Mouse (Mus musculus): ENCODE data around the gene Zfp286.

Gene Zfp286

DNA sequence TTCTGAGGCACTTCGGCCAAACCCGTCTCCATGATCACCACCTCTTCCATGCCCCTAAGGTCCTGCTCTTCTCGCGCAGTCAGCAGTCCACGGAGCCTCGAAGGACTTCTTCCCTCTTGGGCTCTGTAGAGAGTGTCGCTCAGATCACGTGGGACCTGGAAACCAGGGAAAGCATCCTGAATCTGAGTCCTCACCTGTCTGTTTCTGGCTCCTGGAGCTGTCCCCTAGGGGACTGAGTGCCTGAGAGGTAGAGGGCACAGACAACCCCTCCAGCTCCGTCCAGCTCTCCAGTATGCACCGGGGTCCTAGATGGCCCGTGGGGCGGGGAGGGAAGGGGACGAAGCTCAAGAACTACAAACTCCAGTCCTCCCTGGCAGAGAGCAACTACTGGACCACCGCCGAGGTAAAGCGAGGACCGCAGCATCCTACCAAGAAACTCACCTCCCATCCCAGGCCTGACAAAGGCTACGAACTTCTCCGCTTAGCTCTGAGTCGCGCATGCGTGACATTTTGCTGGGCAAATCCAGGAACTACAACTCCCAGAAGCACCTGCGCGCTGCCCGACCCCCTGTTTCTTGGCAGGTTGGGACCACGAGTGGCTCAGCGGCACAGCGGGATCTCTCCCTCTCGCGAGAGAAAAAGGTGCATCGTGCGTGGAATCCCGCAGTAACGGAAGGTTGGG, at the start of gene Zfp286:
Gene Zfp286 (minus strand): TSS at position 528 of the 682 bp plus-strand sequence.
- in situ Hi-C loops (cut with MboI, MseI), result no loop called here

DNA sequence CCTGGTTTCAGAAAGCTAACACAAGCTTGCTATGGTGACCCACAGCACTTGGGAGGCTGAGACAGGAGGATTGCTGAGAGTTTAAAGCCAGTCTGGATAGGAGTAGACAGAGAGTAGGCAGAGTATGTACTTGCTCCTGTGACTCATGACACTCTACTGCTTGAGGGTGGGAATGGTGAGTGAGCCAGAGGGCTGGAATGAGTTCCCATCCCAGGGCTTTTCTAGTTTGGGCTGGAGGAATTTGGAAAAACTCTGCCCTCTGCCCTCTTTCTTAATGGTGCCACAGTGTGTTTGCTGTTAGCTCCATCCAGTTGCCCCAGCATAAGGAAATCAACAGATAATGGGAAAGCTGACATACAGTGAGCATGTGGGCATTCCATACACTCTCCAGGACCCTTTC, 42.6 kb upstream of the Zfp286 start:
- in situ Hi-C loops (cut with MboI, MseI), result no loop called here

DNA sequence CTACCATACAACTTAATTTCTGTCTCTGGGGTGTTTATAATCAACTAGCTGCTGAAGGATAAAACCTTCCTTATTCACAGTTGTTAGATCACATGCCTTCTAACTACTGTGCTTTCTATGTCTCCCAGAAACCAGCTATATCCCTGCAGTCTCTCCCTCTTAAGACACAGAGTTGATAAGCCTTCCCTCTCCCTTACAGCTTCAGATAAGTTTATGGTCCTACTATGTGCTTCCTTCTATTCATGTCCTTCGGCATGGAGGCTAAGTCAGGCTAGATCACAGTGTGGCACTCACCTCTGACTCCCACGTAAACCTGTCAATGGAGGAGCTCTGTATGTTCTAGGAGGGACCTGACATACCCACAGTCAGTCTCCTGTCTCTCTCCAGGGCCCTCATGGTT, 41.1 kb upstream of the Zfp286 start:
- in situ Hi-C loops (cut with MboI, MseI), result no loop called here

DNA sequence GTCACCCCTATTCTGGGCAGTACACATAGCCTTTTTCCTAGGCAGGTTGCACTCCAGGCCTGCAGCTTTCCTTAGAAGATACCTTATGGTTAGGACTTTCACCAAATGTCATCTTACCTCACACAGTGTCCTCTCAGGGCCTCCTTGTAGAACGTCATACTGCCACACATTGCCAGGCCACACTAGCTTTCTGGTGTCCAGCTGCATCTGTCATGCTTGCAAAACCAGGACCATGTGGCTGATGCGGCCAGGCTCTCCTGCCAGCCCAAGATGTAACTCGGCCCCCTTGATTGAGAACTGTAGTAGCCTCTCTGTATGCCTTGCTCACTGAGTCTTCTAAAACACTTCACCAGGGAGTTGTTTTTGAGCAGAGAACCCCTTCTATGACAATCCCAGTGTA, 38.6 kb upstream of the Zfp286 start:
- in situ Hi-C loops (cut with MboI, MseI), result no loop called here

DNA sequence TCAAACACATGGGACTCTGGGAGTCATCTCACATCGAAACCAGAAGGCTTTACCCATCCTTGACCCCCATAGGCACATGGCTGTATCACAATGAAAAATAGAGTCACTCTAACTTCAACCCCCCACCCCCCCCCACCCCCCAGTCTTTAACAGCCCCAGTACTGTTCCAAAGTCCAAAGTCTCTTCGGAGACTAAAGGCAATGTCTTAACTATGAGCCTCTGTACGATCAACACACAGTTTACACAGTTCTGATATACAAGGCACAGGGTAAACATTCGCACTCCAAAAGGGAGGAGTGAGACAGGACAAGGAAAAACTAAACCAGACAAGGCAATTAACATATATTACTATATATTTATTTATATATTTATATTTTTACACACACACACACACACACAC, 37.9 kb upstream of the Zfp286 start:
- in situ Hi-C loops (cut with MboI, MseI), result no loop called here

DNA sequence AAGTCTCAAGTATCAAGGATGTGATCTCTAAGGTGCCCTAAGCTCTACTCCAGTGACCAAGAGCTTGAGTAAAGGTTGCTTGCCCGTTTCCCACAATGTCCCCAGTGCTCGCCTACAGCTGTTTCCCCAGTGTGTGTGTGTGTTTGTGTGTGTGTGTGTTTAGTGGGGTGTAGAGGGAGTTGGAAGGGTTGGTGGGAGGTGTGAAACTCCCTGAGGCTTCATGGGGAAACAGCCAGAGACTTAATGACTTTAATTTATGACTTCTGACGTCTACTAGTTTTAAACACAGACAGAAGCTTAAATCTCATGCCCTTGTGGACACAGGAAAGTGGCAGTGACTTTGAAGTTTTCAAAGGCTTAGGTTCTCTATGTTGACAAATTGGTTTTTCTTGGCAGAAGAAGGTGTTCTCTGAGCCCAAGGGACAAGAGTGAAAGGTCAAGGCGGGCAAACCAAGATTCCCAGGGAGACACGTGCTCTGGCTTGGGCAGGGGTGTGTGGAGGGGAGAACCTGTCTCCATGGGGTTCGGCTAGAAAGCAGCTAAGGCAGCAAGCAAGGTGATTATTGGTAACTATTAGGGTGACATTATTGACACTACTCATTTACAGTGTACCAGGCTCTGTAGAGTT, 37.0 kb upstream of the Zfp286 start:
- in situ Hi-C loops (cut with MboI, MseI), result no loop called here

DNA sequence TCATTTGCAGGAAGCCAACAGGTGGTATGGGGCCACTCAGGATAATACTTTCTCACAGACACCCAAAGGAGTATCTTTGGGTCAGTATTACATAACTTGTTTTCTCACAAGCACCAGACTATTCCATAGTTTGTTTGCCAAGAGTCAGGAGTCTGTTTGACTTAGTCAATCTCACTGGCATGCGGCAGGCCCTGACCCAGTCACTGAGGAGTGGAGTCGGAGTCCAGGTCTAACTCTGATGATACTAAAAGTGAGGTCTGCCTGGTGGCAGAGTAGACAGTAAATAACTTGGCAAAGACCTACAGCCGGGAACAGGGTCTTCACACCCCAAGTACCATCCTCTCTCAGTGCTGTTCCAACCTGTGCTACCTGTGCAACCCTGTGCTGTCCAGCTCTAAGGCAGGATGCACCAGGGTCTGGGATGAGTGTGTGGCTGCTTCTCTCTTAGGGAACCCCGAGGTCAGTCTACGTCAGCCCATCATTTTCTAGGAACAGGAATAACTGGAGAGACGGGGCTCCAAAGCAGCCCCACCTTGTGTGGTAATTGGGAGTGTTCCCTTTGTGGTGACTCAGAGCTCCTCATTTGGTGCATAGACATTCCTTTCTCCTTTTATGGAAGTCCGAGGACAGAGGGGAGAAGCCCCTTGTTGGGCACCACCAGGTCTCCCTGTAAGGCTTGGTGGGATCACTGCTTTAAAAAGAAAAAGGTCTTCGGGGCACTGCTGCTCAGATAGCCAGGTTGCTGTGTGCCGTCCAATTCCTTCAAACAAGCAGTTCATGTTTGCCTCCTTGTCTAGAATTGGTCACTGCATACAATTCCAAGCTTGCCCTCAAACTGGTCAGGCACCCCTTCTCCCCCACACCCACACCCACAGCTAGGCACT, 36.2 kb upstream of the Zfp286 start:
- in situ Hi-C loops (cut with MboI, MseI), result no loop called here

DNA sequence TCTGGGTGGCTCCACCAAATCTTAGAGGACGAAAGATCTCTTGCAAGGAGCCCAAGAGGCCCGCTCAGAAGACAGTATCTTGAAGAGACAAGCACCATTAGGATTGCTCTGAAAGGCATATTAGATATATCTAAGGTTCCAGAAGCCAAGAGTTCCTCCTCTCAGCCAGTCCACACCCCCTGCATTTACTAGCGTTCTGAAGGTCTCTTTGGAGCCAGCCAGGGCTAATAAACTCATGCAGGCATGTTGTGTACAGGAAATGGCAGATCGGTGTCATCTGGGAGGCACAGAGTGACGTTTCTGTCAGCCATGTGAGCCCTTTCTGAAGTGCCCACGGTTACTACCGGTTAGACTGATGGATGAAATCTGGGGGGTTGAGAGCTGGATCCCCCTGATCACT, 34.9 kb upstream of the Zfp286 start:
- in situ Hi-C loops (cut with MboI, MseI), result loop anchor here (5.0 kb wide), 1 partner anchor 72 kb away; the partner anchor contains the start of gene Gm10428

DNA sequence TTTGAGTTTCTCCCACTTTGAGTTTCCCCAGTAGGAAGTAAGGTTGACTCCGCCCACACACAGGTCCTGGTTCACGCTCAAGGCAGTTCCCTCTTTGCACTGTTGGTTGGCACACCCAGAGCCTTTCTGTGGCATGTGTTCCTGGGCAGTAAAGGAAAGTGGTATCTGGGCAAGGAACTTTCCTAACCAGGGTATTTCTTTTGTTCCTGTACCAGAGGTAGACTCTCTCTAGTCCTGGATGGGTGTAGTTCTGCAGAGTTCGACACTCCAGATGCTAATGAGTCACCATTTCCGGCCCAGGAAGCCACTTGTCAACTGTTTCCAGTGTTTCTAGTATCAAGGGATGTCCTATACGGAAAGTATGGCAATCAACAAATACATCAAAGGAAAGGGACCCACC, 32.6 kb upstream of the Zfp286 start:
- in situ Hi-C loops (cut with MboI, MseI), result loop anchor here (5.0 kb wide), 1 partner anchor 70 kb away; the partner anchor contains the start of gene Gm10428

DNA sequence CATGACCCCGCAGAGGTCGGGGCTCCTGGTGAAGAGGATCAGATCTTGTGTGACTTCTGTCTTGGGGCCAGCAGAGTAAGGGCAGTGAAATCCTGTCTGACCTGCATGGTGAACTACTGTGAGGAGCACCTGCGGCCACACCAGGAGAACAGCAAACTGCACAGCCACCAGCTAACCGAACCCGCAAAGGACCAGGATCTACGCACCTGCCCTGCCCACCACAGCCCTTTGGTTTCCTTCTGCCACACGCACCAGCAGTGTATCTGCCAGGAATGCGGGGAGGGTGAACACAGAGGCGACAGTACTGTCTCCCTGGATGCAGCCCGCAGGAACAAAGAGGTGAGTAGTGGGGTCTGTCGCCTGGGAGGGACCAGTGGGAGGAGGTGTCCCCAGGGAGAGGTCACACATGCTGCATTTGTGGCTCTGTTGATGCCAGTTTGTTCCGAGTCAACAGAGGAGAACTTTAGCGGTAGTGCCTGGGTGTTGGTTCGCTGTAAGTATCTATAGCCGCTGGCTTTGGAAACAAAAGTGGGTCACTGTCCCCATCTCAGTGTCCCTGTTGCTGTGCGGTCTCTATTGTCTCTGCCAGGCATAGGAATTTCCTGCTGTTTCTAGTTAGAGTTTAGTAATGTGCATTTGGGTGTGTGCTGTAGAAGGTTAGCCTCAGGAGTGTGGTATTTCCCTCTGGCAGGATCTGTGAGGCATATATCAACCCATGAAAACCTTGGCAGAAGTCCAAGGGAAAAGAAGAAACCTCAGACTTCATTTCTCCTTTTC, 31.6 kb upstream of the Zfp286 start:
- in situ Hi-C loops (cut with MboI, MseI), result loop anchor here (5.0 kb wide), 1 partner anchor 69 kb away; the partner anchor contains the start of gene Gm10428

DNA sequence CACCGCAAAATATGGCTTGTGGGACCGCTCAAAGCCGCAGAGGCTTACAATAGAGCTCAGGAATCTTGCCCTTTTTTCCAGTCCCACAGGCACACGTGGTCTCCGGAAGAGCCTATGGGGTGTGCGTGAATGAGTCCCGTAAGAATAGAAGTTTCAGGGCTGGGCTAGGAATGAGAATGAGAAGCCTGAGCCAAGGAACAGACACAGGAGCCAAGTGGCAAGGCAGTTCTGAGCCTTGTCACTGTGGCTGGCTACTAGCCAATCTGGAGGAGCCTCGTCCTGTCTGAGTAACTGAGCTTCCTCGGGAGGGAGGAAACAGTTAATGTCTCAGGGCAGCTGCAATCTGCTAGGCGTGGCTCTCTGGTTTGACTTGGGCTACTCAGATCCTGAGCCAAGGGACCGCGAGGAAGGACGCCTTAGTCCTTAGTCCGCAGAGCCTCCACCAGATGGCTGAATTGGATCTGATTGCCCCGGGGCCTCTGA, 30.8 kb upstream of the Zfp286 start, which contains the start of gene Trim16:
Gene Trim16 (plus strand): TSS at position 173 of the 483 bp plus-strand sequence.
- in situ Hi-C loops (cut with MboI, MseI), result loop anchor here (5.0 kb wide), 1 partner anchor 68 kb away; the partner anchor contains the start of gene Gm10428

DNA sequence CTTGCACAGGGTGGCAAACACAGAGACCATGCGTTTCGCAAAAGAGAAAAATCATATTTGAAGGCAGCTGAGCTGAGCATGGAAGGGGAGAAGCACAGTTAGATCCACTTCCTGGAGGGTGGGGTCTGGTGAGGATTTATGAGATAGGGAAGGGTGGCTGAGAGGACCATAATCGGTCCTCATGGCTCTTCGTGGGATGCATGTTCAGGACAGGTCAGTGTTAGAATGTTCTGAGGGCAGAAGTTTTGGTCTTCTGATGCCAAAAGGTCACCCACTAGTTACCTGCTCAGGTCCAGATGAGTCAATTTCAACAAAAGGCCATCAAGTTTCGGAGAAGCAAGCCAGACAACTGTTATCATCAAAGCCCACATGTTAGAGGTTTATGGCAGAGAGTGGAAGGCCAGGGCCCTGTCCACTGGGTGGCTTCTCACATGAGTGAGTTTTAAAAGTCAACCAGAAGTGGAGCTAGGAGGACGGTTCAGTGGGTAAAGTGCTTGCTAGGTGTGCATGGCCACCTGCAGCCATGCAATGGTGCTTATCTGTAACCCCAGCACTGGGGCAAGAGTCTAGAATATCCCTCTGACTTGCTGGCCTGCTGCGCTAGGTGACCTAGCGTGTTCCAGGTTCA, 29.9 kb upstream of the Zfp286 start:
- in situ Hi-C loops (cut with MboI, MseI), result no loop called here

DNA sequence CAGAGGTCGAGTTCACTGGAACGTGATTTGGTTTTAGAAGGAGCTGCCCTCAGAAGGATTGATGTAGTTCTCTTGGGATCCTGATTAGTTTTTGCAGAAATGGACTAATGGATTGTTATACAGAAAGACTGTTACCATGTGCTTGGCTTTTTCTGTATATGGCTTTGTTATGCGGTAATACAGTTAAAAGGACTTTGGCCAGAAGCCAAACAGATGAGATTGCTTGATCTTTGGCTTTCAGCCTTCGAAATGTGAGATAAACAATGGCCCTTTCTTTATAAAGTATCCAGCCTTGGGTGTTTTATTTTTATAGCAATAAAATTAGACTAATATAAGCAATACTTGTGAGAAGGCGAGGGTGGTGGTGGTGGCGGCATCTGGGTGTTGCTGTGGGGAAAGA, 27.3 kb upstream of the Zfp286 start:
- in situ Hi-C loops (cut with MboI, MseI), result no loop called here

DNA sequence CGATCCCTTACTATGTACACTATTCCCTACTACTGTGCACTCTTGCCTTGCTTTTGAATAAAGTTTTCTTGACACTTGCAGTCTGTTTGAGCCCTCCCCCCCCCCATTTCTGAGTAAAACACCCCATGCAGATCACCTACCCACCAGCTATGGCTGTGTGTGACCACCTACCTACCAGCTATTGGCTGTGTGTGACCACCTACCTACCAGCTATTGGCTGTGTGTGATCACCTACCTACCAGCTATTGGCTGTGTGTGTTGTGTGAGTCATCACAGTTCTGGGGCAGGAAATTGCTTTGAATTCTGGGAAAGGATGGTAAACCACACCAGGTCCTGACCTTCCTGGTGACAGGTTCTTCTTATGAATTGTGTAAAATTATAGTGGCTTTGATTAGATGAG, 26.2 kb upstream of the Zfp286 start:
- in situ Hi-C loops (cut with MboI, MseI), result no loop called here

DNA sequence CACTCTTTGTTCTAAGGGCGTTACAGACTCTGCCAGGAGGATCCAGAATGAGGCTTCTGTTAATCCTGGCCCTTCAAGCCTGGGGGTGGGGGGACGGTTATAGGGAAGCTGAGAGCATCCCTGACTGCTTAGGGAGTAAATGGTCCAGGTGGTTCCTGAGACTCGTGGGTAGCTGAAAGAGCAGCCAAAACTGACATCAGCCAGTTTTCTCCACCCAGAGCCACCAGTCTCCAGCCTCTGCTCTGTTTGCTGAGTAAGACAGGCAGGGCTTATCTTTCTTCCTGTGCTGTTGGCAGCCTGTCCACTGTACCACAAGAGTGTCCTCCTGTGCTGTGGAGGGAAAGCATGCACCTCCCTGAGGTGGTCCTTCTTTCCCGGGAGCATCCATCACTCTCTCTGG, 25.4 kb upstream of the Zfp286 start:
- in situ Hi-C loops (cut with MboI, MseI), result no loop called here

DNA sequence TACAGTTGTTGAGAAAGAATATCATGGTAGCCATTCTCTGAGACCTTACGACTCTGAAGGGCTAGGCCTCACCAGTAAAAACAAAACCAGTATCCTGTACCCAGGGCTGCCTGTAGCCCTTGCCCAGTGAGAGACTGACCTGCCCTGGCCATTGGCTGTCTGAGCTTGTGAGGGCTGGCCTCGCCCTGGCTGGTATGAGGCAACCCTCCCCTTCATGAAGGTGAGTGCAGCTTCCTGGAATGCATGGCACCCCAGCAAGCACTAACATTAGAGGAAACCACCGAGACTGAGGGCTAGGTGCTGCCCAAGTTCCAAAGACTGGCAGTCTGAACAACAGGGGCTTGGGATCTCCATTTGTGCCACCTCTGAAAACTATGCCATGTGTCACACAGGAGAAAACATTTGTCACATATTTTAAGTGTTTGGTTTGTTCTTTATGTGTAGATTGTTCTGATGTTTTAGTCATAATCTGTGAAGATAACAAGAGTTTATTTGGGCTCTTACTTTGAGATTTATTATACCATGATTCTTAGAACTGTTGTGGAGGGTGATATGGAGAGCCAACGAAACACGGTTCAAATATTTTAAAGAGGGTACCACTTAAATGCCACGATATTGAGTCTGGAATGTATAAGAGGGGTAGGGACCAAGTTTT, 24.8 kb upstream of the Zfp286 start:
- in situ Hi-C loops (cut with MboI, MseI), result no loop called here

DNA sequence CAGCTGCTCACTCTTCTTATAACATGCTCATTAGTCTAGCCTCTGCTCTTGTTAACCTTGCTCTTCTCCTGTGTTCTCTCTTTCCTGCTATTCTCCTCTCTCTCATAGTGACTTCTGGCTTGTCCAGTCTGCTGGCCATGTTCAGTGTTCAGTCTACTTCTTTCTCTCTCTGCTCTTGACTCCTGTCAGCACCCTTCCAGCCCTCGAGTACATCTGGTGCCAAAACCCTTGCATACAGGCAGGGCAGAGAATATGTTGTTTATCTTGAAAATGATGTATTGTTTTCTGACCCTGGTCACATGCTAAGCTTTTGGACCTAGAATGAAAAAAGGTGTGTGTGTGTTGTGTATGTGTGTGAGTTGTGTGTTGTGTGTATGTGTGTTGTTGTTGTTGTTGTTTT, 24.2 kb upstream of the Zfp286 start:
- in situ Hi-C loops (cut with MboI, MseI), result no loop called here

DNA sequence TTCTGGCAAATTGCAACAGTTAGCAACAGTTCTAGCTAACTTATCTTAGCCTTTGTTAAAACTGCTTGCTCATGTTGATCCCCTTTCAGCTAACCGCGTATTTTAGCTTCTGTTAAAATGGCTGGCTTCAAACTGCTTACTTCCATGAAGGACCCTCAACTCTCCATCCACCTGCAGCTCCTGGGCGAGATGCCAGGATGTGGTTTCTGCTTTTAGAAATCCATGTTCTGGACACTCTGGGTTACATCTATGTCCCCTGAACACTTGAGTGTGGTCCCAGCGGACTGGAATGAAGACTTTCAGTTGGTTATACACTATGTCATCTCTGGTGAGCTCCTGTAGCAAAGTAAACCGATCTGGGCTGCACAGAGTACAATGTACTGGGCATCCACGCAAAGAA, 23.0 kb upstream of the Zfp286 start:
- in situ Hi-C loops (cut with MboI, MseI), result no loop called here

DNA sequence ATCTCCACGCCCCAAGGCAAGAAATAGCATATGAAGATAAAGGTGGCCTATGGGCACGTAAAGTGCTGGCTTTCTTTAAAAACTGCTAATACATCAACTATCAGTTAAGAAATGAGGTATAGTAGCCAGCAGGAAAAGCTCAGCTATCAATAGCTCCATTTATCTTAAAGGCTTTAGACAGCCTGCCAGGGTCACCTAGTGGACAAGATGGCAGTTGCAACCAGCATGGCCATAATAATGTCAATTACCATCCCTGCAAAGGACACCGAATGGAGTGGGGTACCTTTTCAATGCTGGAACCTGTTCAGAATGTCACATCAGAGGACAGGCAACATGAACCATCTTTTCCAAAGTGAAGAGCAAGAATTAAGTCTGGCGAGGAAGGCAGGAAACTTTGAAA, 19.9 kb upstream of the Zfp286 start:
- in situ Hi-C loops (cut with MboI, MseI), result no loop called here

DNA sequence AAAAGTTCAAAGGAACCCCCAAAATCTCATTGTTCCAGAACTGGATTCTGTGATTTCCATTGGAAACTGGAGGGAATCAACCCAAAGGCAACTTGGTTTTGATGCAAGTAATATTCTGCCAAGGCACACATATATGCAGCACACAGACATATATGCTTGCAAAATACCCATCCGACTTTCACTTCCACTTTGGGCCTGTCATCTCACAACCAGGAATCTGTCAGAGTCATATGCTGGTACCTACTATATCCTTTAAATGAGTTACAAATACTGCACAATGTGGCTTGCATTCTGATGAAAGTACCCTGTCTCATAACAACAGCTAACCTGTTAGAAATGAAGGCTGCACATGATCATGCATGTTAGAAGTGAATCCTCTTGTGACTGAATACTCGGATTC, 18.7 kb upstream of the Zfp286 start:
- in situ Hi-C loops (cut with MboI, MseI), result no loop called here

Data from T-helper 1 cell (primary cell).